Mouse (Mus musculus) thymus, adult 2 months (tissue): Measurements from ENCODE around the gene Defb36.

Experiments
- CTCF ChIP-seq: fragments of 200-500 bp; IDR thresholded peaks from 2 replicates; pipeline ENCODE4 v1.5.1; 2012; ENCODE audit warnings: mild to moderate bottlenecking, control low read depth, low read length, moderate library complexity, borderline replicate concordance; ENCODE audit not compliant: control insufficient read depth, poor library complexity, insufficient read depth; ENCODE audit errors: extremely low read depth
- POLR2A ChIP-seq: fragments of 200-500 bp; IDR thresholded peaks from 2 replicates; pipeline ENCODE4 v1.6.1; 2012; ENCODE audit warnings: mild to moderate bottlenecking, low read length, control low read depth, moderate library complexity; ENCODE audit not compliant: control insufficient read depth, poor library complexity, insufficient read depth; ENCODE audit errors: extremely low read depth

- TF ChIP-seq POLR2A (no peak), CTCF (no peak)
Observed at GRCm38 (mm10) chr2:152588450-152588849, 15.7 kb upstream of the Defb36 start.
